Mouse (Mus musculus) MEL-GATA-1-ER (cell line): ENCODE data around the gene Zfp507.

Experiments used
- DNase-seq: peaks from one replicate; pipeline ENCODE4 v3.0.0-alpha.2; 2012; ENCODE audit warnings: low read depth; ENCODE audit errors: extremely low read depth

Gene Zfp507

DNA sequence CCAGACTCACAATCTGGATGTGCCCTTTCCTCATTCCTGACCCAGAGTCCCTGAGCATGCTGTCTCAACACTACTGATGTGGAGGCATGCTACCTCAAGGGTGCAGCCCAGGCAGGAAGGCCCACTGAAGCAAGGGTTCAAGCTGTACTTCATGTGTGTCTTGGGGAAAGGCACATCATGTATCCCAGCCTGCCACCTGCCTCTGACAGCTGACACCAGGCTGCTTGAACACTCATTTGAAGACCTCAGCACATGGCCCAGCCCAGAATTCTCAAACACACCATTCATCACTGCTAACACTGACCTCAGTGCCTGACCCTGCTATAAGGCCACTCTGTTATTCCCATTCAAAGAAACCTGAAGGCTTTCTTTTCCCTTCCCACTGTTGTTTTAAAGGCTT is 20.6 kb downstream of the Zfp507 start:
- DNase-seq = no peak

DNA sequence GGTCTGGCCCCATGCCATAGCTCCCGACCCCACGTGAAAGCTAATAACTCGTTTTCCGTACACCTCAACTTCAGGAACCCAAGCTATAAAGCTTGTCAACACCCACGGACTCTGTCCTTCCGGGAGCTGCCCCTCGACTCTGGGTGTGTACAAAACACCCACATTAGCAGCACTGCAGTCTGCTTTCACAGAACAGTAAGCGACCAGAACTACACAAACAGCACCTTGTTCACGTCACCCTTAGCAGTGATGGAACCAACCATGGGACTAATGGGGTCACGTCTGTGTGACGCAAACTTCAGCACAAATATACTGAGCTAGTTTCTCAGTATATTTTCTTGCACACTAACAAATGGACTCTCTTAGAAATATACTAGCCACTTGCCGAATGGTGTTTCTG is 28.7 kb downstream of the Zfp507 start:
- DNase-seq = no peak

DNA sequence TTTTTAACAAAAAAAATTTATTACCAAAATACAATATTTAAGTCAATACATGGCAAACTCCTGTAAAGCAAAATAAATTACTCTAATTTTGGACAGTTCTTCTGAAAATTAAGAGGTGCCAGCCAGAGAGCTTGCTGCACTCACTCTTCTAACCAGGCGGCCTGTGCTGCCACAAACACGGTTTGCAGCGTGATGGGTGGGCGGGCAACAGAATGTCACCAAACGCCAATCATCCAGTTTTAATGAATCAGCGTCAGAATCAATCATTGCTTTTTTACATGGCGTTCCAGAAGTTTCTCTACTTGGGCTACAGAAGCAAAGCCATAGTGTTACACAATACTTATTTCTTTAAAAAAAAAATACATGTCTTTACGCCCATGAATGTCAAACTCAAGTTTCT is 30.5 kb downstream of the Zfp507 start:
- no peak for DNase-seq

DNA sequence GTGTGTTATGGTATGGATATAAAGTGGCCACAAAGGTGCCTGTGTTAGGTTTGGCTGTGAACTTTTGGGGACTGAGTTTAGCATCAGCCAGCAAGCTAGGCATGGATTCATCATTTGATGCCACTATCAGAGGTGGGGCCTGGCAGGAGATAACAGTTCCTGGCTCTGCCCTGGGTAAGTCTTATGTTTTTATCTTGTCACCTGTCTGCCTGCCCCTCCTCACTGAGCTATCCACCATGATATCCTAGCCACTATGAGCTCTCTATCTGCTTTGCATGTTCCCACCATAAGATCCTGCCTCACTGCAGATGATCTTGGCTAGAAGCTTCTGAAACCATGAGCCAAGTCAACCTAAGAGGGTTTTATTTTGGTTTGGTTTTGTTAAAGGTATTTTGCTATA is 31.7 kb downstream of the Zfp507 start:
- no peak for DNase-seq

GRCm38 (mm10) chr7:35770122-35770521 is 32.7 kb downstream of the Zfp507 start:
- DNase-seq = no peak

DNA sequence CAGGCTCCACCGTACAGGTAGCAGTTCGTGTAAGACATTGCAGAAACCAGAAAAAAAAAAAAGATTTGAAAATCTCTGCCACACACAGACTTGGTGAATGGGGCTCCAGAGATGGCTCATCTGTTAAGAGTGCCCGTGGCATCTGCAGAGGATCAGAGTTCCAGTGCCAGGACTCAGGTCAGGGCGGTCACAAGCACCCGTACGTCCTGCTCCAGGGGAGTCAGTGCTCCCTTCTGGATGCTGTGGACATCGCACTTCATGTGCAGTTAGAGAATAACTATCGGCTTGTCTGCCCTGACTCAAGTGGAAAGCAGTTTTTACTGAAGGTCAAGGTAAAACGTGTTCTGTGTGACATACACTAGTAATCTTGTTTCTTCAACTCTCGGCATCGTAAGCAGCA is 38.3 kb downstream of the Zfp507 start:
- no peak for DNase-seq

DNA sequence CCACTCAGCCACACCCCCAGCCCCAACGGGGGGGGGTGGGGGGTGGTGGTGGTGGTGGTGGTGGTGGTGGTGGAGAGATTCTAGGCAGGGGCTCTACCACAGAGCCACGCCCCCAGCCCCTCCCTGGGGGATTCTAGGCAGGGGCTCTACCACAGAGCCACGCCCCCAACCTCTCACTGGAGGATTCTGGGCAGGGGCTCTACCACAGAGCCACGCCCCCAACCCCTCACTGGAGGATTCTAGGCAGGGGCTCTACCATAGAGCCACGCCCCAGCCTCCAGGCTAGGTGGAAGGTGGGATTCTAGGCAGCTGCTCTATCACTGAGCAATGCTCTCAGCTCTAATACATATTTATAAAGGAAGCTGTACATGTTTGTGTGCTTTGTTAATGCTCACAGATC is 41.0 kb downstream of the Zfp507 start:
- no peak for DNase-seq

DNA sequence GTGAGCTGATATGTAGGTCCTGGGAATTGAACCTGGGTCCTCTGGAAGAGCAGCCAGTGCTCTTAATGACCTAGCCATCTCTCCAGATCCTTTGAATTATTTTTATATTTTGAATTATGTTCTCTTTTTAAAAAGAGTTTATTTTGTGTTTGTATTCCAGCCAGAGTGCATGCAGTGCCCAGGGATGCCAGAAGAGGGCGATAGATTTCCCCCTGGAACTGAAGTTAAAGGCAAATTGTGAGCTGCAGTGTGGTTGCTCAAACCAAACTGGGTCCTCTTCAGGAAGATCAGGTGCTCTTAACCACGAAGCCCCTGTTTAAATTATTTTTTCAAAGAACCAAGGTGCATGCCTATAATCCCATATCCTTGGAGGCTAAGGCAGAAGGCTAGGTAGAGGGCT is 43.2 kb downstream of the Zfp507 start:
- DNase-seq = no peak

DNA sequence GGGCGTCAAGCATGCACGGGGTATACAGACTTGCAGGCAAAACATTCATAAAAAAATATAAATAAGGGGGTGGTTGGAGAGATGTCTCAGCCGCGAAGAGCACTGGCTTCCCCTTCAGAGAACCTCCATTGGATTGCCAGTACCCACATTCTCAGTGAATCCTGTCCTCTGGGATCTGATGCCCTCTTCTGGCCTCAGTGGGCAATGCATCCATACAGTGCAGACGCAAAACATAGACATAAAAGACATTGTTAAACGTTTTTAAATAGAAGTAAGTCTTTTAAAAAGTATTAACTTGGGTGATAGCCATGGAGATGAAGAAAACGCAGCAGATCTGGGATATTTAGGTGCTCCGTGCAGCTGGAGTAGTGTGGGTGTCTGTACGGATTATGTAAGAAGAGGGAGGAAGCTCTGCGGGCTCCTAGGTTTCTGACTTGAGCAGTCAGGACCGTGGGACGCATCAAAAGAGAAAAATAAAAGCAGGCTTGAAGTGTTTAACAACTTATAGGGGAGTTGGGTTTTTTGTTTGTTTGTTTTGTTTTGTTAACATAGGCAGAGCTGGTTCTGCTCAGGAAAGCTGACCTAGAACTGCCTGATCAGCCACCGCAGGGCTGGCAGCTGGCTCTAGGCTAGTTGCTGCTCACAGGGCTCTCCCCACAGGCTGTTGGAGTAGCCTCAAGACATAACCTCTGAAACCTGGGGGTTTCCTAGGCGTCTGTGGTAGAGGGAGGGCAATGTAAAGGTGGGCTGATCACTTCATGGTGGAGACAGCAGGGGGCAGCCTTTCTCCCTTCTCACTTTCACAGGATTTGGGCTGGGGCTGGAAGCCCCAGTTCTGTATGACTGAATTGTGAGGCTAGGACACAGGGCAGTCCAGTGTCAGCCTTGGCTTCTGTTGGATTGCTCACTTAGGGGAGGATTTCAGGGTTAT is 46.0 kb downstream of the Zfp507 start:
- peak; percentile 53 for DNase-seq

DNA sequence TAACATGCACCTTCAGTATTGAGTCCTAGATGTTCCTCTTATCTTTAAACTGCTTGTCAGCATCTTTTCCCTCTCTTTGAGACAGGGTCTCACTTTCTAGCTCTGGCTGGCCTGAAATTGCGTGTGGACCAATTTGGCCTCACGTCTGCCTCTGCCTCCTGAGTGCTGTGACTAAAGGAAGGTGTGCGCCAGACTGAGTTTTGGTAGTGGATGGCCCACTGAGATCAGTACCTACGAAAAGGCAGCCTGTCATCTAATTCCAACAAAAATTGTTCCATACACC is 48.0 kb downstream of the Zfp507 start:
- no peak for DNase-seq

DNA sequence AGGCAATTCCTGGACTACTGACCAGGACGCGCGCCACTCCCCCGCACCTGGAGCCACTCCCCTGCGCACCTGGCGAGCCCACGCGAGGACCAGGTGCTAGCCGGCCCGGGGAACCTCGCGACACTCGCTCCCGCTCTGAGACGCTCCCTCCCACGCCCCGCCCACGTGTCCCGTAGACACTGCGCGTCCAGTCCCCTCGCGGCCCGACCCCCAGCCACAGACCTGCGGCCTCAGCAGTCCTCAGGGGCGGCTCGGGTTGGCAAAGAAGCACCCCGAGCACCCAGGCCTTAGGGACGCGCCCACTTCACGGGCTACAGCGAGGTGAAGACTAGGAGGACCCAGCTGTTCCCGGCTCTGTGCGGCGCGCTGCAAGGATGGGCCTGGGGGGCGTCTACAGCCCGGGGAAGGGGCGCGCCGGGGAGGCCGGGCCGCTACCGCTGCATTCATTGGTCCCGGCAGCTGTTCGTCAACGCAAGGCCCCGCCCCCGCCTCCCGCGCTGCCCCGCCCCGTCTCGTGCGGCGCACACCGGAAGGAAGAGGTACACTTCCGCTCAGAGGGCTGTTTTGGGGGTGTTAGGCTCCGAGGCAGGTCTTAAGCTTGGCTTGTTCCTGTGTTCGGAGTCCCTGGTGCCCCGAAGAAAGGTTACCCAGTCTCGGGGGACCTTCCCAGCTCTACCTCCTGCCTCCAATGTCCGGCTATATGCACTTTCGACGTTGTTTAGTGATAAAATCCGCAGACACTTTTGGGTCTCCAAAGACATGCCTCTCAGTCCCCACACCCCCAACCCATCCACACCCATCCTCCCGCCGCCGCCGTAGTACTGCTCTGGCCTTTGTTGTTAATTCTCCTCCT is 48.5 kb downstream of the Zfp507 start, which contains the start of gene Dpy19l3:
Gene Dpy19l3, minus strand, starts transcription at position 422 of the 853 bp plus-strand sequence.
- no peak for DNase-seq

DNA sequence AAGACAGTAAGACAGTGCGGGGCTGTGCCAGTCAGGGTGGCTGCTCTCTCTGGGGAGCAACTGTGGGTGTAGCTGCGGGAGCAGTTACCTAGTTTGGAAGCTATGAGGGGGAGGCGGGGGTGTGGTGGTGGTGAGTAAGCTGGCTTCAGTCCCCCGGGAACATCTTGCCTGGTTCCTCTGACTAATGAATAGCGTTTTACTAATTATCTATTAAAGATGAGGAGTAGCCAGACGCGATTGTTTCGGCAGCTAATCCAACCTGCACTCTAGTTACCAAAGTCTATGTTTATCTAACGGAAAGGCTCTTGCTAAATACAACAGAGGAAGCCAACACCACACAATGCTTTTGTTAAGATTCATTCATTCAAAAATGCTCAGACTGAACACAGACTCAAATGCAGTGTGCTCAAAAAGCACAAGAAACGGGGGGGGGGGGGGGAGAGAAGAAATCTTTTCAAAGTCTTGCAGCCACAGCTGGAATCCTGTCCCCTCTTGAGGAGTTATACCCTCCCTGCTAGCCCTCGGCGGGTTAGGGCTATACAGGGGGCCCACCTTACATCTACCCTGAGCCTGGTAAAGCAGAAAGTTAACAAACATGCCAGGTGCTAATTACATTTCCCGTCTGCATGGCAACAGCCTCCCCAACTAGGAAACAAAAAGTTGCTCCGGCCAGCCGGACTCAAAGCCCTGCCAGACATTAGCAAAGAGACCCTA is 49.3 kb downstream of the Zfp507 start:
- no peak for DNase-seq

DNA sequence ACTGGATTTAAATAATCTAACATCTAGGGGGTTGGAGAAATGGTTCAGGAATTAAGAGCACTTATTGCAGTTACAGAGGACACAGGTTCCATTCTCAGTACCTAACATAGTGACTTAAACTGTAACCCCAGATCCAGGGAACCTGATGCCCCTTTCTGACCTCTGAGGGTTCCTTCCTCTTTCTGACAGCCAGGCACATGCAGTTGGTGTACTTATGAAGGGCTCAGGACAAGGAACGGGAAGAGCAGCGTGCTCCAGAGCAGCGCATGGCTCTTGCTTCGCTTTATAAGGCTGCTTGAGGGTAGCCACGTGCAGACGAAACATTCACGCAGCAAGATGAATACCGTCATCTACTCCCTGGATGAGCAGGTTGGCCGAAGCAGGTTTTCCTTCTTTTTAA is 51.9 kb downstream of the Zfp507 start:
- DNase-seq = no peak

GRCm38 (mm10) chr7:35747397-35747964 is 55.3 kb downstream of the Zfp507 start:
- no peak for DNase-seq

GRCm38 (mm10) chr7:35746686-35747396 is 56.0 kb downstream of the Zfp507 start:
- no peak for DNase-seq

- no peak for DNase-seq
Measured at GRCm38 (mm10) chr7:35745281-35745702, 57.5 kb downstream of the Zfp507 start.

- no peak for DNase-seq
Measured at GRCm38 (mm10) chr7:35744771-35745170, 58.0 kb downstream of the Zfp507 start.

GRCm38 (mm10) chr7:35742310-35742709 is 60.5 kb downstream of the Zfp507 start:
- no peak for DNase-seq

DNA sequence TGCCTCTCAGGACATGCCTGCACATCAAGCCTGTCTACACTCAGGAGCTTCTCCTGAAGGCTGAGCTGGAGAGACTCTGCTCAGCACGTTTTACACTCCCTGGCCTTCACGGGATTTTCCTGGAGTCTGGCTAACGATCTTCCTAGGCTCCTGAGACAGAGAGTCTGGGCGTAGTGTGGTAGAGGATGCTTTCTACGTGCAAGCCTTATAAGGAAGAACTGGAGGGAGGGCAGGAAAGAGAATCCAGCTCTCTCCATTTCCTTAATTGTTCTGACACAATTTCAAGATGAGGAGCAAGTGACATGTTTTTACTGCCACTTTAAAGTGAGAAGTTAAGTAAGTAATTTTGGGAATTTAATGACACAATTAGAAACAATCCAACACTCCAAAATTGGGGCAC is 60.9 kb downstream of the Zfp507 start:
- DNase-seq = no peak

- no peak for DNase-seq
Measured at GRCm38 (mm10) chr7:35740489-35741230, 62.1 kb downstream of the Zfp507 start.
